Mouse (Mus musculus): ENCODE results near the gene Hprt. TPM values are rescaled to one million over a fixed set of nuclear protein-coding genes. Genes with fewer than 3 reads are reported as not detected.
A peak's percentile ranks its signal among the peaks of the same experiment; 100 is the strongest.

The Hprt gene
- polyA plus RNA-seq, 1 experiment from 2014 or later = 171 TPM

- no peak overlapping the region for H3K9ac ChIP-seq (ENCODE audit: low read length)
- peak overlapping the region; percentile 25 for H3K27ac ChIP-seq (ENCODE audit: low read length)
- ATAC-seq (ENCODE audit: low read depth) = no peak
- H3K4me3 ChIP-seq (ENCODE audit: low read length) = peak overlapping the region; percentile 22
- H3K9me3 ChIP-seq (ENCODE audit: control insufficient read depth, low read length) = no peaks in the 10 kb centered on the region
- peak overlapping the region; percentile 44 for H3K4me2 ChIP-seq (ENCODE audit: low read depth, low read length)
- H3K27me3 ChIP-seq (ENCODE audit: control insufficient read depth, insufficient read depth, low read depth, low read length) = no peaks in the 10 kb centered on the region
- H3K36me3 ChIP-seq (ENCODE audit: control insufficient read depth, insufficient read depth, low read length) = no peaks in the 10 kb centered on the region
- WGBS = 7% methylated on average over 4 of the region's 9 CpGs
- peaks cover 24% of the 10 kb centered on the region for H3K4me1 ChIP-seq (replicated peaks; ENCODE audit: control insufficient read depth, insufficient read depth, low read length)
These were observed 62.4 kb downstream of the Hprt start for GRCm38 (mm10) chrX:53050353-53050752.

GRCm38 (mm10) chrX:53052652-53053500, 64.9 kb downstream of the Hprt start:
- 16% methylated on average over 13 of the region's 13 CpGs for WGBS
- H3K4me3 ChIP-seq (ENCODE audit: low read length) = no peak overlapping the region; the same call in none of the 2 replicates
- peak overlapping the region; percentile 20; the same call in 1 of the 2 replicates for H3K9ac ChIP-seq (ENCODE audit: low read length)

GRCm38 (mm10) chrX:53053885-53054284, 65.9 kb downstream of the Hprt start:
- H3K36me3 ChIP-seq (ENCODE audit: control insufficient read depth, insufficient read depth, low read length) = no peaks in the 10 kb centered on the region
- peak overlapping the region; percentile 41 for H3K4me3 ChIP-seq (ENCODE audit: low read length)
- no peaks in the 10 kb centered on the region for H3K27me3 ChIP-seq (ENCODE audit: control insufficient read depth, insufficient read depth, low read depth, low read length)
- H3K9ac ChIP-seq (ENCODE audit: low read length) = peak overlapping the region; percentile 65
- 23% methylated on average over 5 of the region's 5 CpGs for WGBS
- H3K27ac ChIP-seq (ENCODE audit: low read length) = peak overlapping the region; percentile 75
- H3K4me2 ChIP-seq (ENCODE audit: low read depth, low read length) = peak overlapping the region; percentile 53
- peaks cover 5% of the 10 kb centered on the region; the same call in 1 of the 2 replicates for H3K4me1 ChIP-seq (replicated peaks; ENCODE audit: control insufficient read depth, insufficient read depth, low read length)
- no peak for ATAC-seq (ENCODE audit: low read depth)
- no peaks in the 10 kb centered on the region for H3K9me3 ChIP-seq (ENCODE audit: control insufficient read depth, low read length)

More at GRCm38 (mm10) chrX:53052652-53053500, 64.9 kb downstream of the Hprt start:
- Histone ChIP-seq H3K36me3 (ENCODE audit: control insufficient read depth, insufficient read depth, low read length) (no peaks in the 10 kb centered on the region), H3K27ac (ENCODE audit: low read length) (peak overlapping the region; percentile 75), H3K4me2 (ENCODE audit: low read depth, low read length) (peak overlapping the region; percentile 53), H3K27me3 (ENCODE audit: control insufficient read depth, insufficient read depth, low read depth, low read length) (no peaks in the 10 kb centered on the region), H3K9me3 (ENCODE audit: control insufficient read depth, low read length) (no peaks in the 10 kb centered on the region), H3K4me1 (replicated peaks; ENCODE audit: control insufficient read depth, insufficient read depth, low read length) (peaks cover 5% of the 10 kb centered on the region; the same call in 1 of the 2 replicates)
- ATAC-seq (ENCODE audit: low read depth) = peak; percentile 53

GRCm38 (mm10) chrX:53055771-53056170, 67.8 kb downstream of the Hprt start:
- H3K36me3 ChIP-seq (ENCODE audit: control insufficient read depth, insufficient read depth, low read length) = no peaks in the 10 kb centered on the region
- H3K4me1 ChIP-seq (replicated peaks; ENCODE audit: control insufficient read depth, insufficient read depth, low read length) = peaks cover 8% of the 10 kb centered on the region; the same call in 1 of the 2 replicates
- peak overlapping the region; percentile 52 for H3K4me3 ChIP-seq (ENCODE audit: low read length)
- peak overlapping the region; percentile 86 for H3K9ac ChIP-seq (ENCODE audit: low read length)
- no peaks in the 10 kb centered on the region for H3K9me3 ChIP-seq (ENCODE audit: control insufficient read depth, low read length)
- peak overlapping the region; percentile 41 for H3K4me2 ChIP-seq (ENCODE audit: low read depth, low read length)
- H3K27ac ChIP-seq (ENCODE audit: low read length) = peak overlapping the region; percentile 94
- H3K27me3 ChIP-seq (ENCODE audit: control insufficient read depth, insufficient read depth, low read depth, low read length) = no peaks in the 10 kb centered on the region
- WGBS = 13% methylated on average over 9 of the region's 9 CpGs
- no peak for ATAC-seq (ENCODE audit: low read depth)

GRCm38 (mm10) chrX:53056627-53057026, 68.7 kb downstream of the Hprt start:
- Histone ChIP-seq H3K36me3 (ENCODE audit: control insufficient read depth, insufficient read depth, low read length) (no peaks in the 10 kb centered on the region), H3K9me3 (ENCODE audit: control insufficient read depth, low read length) (no peaks in the 10 kb centered on the region), H3K9ac (ENCODE audit: low read length) (peak overlapping the region; percentile 86), H3K4me1 (replicated peaks; ENCODE audit: control insufficient read depth, insufficient read depth, low read length) (peaks cover 8% of the 10 kb centered on the region; the same call in 1 of the 2 replicates), H3K4me3 (ENCODE audit: low read length) (peak overlapping the region; percentile 52), H3K27me3 (ENCODE audit: control insufficient read depth, insufficient read depth, low read depth, low read length) (no peaks in the 10 kb centered on the region), H3K4me2 (ENCODE audit: low read depth, low read length) (no peak overlapping the region), H3K27ac (ENCODE audit: low read length) (peak overlapping the region; percentile 94)
- no peak for ATAC-seq (ENCODE audit: low read depth)
- 17% methylated on average over 32 of the region's 33 CpGs for WGBS

GRCm38 (mm10) chrX:53057054-53057759, 69.3 kb downstream of the Hprt start:
- 8% methylated on average over 32 of the region's 42 CpGs for WGBS
- Histone ChIP-seq H3K4me3 (ENCODE audit: low read length) (peak overlapping the region; percentile 52), H3K9me3 (ENCODE audit: control insufficient read depth, low read length) (no peaks in the 10 kb centered on the region), H3K36me3 (ENCODE audit: control insufficient read depth, insufficient read depth, low read length) (no peaks in the 10 kb centered on the region), H3K27ac (ENCODE audit: low read length) (peak overlapping the region; percentile 94), H3K27me3 (ENCODE audit: control insufficient read depth, insufficient read depth, low read depth, low read length) (no peaks in the 10 kb centered on the region), H3K4me2 (ENCODE audit: low read depth, low read length) (peak overlapping the region; percentile 62), H3K9ac (ENCODE audit: low read length) (peak overlapping the region; percentile 86), H3K4me1 (replicated peaks; ENCODE audit: control insufficient read depth, insufficient read depth, low read length) (peaks cover 8% of the 10 kb centered on the region; the same call in 1 of the 2 replicates)
- ATAC-seq (ENCODE audit: low read depth) = peak; percentile 88

- Histone ChIP-seq H3K36me3 (ENCODE audit: control insufficient read depth, insufficient read depth, low read length) (no peaks in the 10 kb centered on the region), H3K9ac (ENCODE audit: low read length) (peak overlapping the region; percentile 59), H3K4me2 (ENCODE audit: low read depth, low read length) (peak overlapping the region; percentile 62), H3K4me1 (replicated peaks; ENCODE audit: control insufficient read depth, insufficient read depth, low read length) (peaks cover 8% of the 10 kb centered on the region; the same call in 1 of the 2 replicates), H3K27ac (ENCODE audit: low read length) (peak overlapping the region; percentile 94), H3K4me3 (ENCODE audit: low read length) (peak overlapping the region; percentile 52), H3K27me3 (ENCODE audit: control insufficient read depth, insufficient read depth, low read depth, low read length) (no peaks in the 10 kb centered on the region), H3K9me3 (ENCODE audit: control insufficient read depth, low read length) (no peaks in the 10 kb centered on the region)
- no peak for ATAC-seq (ENCODE audit: low read depth)
- 22% methylated on average over 6 of the region's 6 CpGs for WGBS
These were observed 69.8 kb downstream of the Hprt start for GRCm38 (mm10) chrX:53057760-53058090.

- no peaks in the 10 kb centered on the region for H3K9me3 ChIP-seq (ENCODE audit: control insufficient read depth, low read length)
- H3K27me3 ChIP-seq (ENCODE audit: control insufficient read depth, insufficient read depth, low read depth, low read length) = no peaks in the 10 kb centered on the region
- H3K4me2 ChIP-seq (ENCODE audit: low read depth, low read length) = peak overlapping the region; percentile 62
- peak overlapping the region; percentile 41 for H3K4me3 ChIP-seq (ENCODE audit: low read length)
- peak; percentile 21 for ATAC-seq (ENCODE audit: low read depth)
- peaks cover 8% of the 10 kb centered on the region; the same call in 1 of the 2 replicates for H3K4me1 ChIP-seq (replicated peaks; ENCODE audit: control insufficient read depth, insufficient read depth, low read length)
- WGBS = 15% methylated on average over 33 of the region's 33 CpGs
- H3K27ac ChIP-seq (ENCODE audit: low read length) = peak overlapping the region; percentile 94
- no peaks in the 10 kb centered on the region for H3K36me3 ChIP-seq (ENCODE audit: control insufficient read depth, insufficient read depth, low read length)
- H3K9ac ChIP-seq (ENCODE audit: low read length) = peak overlapping the region; percentile 59
These were observed 70.7 kb downstream of the Hprt start for GRCm38 (mm10) chrX:53058459-53059280.
